Mouse (Mus musculus): ENCODE measurements around the gene Sart1. TPM values are rescaled to one million over a fixed set of nuclear protein-coding genes. Genes with fewer than 3 reads are reported as not detected.
"Not testable (repeated sequence)": the region's sequence is repeated elsewhere in the genome, so short reads cannot be mapped to it uniquely, and the experiment has no call there.

Gene Sart1
- total RNA-seq, 2 experiments from 2014 or later, result 28.0 to 39.0 TPM

DNA sequence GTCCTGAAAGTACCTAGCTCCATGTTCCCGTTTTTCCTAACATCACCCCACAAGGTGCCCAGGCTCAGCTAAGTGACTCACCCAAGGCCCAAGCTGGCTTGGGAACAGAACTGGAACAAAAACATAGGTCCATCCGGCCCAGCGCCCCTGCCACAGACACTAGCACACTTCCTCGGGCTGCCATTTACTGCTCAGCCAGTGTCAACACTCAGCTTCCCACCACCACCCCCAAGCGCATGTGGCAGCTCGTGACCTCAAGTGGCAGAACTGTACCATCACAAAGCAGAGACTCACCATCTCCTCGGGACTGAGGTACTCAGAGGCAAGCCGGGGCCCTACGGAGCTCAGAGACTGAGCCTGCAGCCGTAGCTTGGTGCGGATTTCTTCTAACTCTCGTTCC is 5.2 kb downstream of the Sart1 start:
- DNase-seq, result no peak
- intact Hi-C loops (cut with DNase I; ENCODE audit: low total_unique reads), result no loop called here

DNA sequence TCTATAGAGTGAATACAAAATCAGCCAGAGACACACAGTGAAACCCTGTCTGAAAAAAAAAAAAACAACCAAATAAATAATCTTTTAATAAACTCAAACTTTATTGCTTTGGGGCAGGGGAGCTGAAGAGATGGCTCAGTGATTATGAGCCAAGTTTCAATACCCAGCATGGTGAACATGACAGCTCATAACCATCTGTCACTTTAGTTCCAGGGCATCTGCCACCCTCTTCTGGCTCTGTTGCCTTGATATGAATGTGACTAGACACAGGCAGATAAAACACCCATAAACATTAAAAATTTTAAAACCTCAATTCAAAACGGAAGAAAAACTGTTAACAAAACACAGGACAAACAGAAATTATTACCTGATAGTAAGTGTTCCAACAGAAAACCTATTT is 11.1 kb downstream of the Sart1 start:
- no peak for DNase-seq
- intact Hi-C loops (cut with DNase I; ENCODE audit: low total_unique reads), result no loop called here

- intact Hi-C loops (cut with DNase I; ENCODE audit: low total_unique reads), result no loop called here
- DNase-seq, result no peak
Observed at GRCm38 (mm10) chr19:5374748-5375147, 13.8 kb downstream of the Sart1 start.

- no peak for DNase-seq
- intact Hi-C loops (cut with DNase I; ENCODE audit: low total_unique reads), result no loop called here
Observed at GRCm38 (mm10) chr19:5374177-5374576, 14.3 kb downstream of the Sart1 start.

DNA sequence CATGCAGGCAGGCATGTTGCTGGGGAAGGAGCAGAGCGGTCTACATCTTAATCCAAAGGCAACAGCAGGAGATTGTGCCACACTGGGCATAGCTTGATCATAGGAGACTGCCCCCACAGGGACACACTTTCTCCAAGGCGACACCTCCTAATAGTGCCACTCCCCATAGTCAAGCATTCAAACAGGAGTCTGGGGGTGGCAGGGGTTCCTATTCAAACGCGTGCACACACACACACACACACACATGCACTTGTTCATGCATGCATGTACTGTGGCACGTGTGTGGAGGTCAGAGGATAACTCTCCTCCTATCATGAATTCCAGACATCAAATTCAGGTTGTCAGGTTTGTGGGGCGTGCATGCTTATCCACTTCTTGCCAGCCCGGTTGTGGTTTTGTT is 15.8 kb downstream of the Sart1 start:
- intact Hi-C loops (cut with DNase I; ENCODE audit: low total_unique reads), result no loop called here
- no peak for DNase-seq

- intact Hi-C loops (cut with DNase I; ENCODE audit: low total_unique reads), result no loop called here
Observed at GRCm38 (mm10) chr19:5370932-5371331, 17.6 kb downstream of the Sart1 start.

GRCm38 (mm10) chr19:5367455-5367854 is 21.0 kb downstream of the Sart1 start:
- intact Hi-C loops (cut with DNase I; ENCODE audit: low total_unique reads), result no loop called here
- DNase-seq, result no peak

More at GRCm38 (mm10) chr19:5370932-5371331, 17.6 kb downstream of the Sart1 start:
- no peak for DNase-seq

GRCm38 (mm10) chr19:5367053-5367359 is 21.5 kb downstream of the Sart1 start, which contains the start of gene Banf1:
TSS of gene Banf1 (minus strand) at chr19:5367168.
- no peak for DNase-seq
- intact Hi-C loops (cut with DNase I; ENCODE audit: low total_unique reads), result no loop called here

DNA sequence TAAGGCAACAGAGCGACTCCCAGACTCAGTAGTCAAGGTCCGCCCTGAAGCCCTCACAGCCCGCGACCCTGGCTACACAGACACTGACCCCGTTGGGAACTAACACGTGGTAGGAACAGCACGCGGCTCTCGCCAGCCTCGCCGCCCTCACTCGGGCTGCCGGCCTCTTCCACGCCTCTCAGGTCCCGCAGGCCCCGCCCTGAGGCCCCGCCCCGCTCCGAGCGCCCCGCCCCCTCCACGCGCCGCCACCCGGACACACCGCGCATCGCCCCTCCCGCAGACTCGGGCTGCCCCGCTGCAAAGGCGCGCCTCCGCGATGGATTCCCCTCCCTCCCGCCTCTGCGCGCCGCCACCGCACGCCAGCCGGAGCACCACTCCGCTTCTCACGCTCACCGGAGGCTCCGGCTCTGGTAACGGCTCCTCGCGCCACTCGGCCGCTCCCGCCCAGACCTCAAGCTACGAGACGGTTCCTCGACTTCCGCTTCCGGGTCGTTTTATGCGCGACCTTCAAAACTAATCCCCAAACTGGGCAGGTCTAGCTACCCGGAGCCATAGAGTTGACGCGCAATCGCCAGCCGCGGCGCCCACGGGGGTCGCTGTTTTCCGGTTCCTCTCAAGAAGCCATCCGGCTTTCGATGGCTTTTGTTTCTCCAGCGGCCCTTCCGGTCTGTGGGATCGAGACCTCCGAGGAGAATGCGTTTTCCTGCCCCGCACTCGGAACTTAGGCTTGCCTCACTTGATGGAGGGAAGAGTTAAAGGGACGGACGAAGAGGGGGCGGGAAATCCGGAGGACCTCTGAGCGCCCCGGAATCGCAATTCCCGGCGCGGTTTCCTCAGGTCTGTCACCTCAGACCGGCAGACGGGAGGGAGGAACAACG is 22.1 kb downstream of the Sart1 start, which contains the start of gene Eif1ad:
Gene Eif1ad, plus strand, starts transcription at position 567 of the 878 bp plus-strand sequence.
- DNase-seq, result peak; percentile 93
- intact Hi-C loops (cut with DNase I; ENCODE audit: low total_unique reads), result no loop called here

- intact Hi-C loops (cut with DNase I; ENCODE audit: low total_unique reads), result no loop called here
- no peak for DNase-seq
Observed at GRCm38 (mm10) chr19:5365751-5366150, 22.8 kb downstream of the Sart1 start.

GRCm38 (mm10) chr19:5364124-5364523 is 24.4 kb downstream of the Sart1 start:
- intact Hi-C loops (cut with DNase I; ENCODE audit: low total_unique reads), result no loop called here
- DNase-seq, result no peak

DNA sequence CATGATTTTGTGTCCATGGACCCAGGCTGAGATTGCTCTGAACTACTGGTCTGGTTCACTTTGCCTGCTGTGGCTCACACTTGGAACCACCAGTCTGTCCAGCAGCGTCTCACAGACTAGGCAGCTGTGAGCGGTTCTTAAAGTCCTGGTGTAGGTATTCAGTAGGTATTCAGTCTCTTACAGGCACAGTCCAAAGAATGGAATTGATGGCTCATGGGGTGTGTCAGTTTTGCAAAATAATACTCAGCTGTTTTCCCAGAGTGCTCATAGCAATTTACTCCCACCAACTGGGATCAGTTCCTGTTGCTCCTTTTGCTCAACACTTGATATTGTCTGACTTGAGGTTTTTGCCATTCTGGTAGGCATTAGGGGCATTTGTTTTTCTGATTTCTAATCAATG is 26.3 kb downstream of the Sart1 start:
- intact Hi-C loops (cut with DNase I; ENCODE audit: low total_unique reads), result no loop called here
- no peak for DNase-seq

- no peak for DNase-seq
- intact Hi-C loops (cut with DNase I; ENCODE audit: low total_unique reads), result no loop called here
Observed at GRCm38 (mm10) chr19:5356080-5356479, 32.4 kb downstream of the Sart1 start.

DNA sequence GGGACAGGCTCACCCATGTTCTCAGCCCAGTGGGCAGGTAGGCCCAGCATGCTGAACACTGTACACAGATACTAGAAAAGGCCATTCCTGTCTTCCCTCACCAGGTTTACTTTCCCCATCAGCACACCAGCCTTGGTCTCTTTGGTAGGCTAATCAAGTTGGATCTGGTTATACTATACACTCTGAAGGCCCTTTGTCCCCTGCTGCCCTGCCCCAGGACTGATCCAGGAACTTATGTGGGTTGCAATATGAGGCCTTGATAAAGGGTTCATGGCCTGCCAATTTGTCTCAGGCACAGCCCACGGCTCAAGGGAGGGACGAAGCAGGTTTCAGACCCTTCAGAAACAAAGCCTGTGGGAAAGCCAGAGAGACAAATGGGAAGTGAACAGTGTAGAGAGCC is 34.9 kb downstream of the Sart1 start:
- intact Hi-C loops (cut with DNase I; ENCODE audit: low total_unique reads), result no loop called here
- no peak for DNase-seq

DNA sequence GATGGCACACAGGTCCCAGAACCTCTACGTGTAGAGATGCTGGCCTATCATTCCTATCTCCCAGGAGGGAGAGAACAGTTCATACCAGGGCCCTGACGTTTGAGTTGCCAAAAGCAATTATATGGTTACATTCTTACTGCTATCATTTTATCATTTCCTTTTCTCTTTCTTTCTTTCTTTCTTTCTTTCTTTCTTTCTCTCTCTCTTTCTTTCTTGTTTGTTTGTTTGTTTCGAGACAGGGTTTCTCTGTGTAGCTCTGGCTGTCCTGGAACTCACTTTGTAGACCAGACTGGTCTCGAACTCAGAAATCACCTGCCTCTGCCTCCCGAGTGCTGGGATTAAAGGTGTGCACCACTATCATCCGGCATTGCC is 39.0 kb downstream of the Sart1 start, which contains the start of gene Cst6:
Gene Cst6, minus strand, starts transcription at position 73 of the 372 bp plus-strand sequence.
- not testable (repeated sequence) for DNase-seq
- intact Hi-C loops (cut with DNase I; ENCODE audit: low total_unique reads), result loop anchor here (10.0 kb wide), 1 partner anchor 155 kb away; no protein-coding TSS in a partner anchor

DNA sequence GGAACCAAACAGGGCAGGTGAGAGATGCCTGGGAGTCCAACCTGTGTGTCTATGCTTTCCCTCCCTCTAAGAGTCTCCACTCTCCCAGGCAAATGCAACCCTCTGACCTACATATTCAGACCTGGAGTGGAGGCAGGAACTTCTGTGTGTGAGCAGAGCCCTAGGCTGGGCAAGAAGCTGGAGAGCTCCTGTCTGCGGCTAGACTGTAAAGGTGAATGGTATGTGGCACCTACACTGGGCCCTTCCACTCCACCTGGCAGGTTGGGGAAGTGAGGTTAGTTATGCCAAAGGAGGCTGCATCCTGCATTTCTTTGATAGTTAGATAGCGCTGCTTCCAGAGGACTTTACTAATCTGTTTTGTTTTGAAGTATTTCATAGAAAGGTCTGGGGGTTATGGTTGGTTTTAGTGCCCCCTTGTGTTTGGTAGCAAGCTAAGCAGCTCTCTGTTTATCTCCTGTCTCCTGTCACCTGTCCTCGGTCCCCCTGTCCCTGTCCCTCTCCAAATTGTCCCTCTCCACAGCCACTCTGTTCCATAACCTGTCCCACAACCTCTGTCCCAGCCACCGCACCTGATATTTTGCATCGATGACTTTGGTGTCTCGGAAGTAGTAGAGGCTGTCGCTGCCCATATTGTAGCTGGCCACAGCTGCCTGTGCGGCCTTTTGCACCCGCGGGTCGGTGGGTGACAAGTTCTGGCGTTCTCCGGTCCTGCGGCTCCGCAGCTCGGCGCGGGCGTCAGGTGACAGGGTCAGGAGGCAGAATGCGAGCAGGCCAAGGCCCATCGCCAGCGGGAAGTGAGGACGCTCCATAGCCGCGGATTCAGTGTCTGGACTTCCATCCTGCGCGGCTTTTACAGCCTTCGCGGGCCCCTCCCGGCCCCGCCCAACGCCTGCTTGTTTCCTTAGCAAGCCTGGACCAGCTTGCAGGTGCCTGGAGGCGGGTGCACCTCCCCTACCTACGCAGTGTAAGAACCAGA is 39.7 kb downstream of the Sart1 start:
- peak; percentile 26 for DNase-seq

DNA sequence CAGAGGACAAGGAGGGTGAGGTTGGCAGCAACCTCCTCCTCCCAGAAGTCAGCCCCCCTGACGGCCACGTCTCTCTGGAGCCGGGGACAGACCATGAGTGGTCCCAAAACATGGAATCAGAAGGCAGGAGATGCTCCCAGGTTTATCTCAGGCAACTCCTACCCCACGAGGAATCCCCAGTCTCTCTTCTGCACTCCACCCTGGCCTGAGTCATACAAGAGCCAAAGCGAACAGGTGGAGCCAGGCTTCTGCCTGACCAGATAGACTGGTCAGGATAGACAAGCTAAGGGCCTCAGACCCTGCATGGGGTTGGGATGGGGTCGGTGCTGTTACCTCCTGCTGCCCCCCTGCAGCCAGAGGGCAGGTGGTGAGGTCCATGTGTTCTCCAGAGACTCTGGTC is 40.4 kb downstream of the Sart1 start:
- no peak for DNase-seq
- intact Hi-C loops (cut with DNase I; ENCODE audit: low total_unique reads), result loop anchor here (10.0 kb wide), 1 partner anchor 153 kb away; no protein-coding TSS in a partner anchor

More for the DNA sequence above, 39.7 kb downstream of the Sart1 start:
- intact Hi-C loops (cut with DNase I; ENCODE audit: low total_unique reads), result loop anchor here (10.0 kb wide), 1 partner anchor 154 kb away; no protein-coding TSS in a partner anchor

DNA sequence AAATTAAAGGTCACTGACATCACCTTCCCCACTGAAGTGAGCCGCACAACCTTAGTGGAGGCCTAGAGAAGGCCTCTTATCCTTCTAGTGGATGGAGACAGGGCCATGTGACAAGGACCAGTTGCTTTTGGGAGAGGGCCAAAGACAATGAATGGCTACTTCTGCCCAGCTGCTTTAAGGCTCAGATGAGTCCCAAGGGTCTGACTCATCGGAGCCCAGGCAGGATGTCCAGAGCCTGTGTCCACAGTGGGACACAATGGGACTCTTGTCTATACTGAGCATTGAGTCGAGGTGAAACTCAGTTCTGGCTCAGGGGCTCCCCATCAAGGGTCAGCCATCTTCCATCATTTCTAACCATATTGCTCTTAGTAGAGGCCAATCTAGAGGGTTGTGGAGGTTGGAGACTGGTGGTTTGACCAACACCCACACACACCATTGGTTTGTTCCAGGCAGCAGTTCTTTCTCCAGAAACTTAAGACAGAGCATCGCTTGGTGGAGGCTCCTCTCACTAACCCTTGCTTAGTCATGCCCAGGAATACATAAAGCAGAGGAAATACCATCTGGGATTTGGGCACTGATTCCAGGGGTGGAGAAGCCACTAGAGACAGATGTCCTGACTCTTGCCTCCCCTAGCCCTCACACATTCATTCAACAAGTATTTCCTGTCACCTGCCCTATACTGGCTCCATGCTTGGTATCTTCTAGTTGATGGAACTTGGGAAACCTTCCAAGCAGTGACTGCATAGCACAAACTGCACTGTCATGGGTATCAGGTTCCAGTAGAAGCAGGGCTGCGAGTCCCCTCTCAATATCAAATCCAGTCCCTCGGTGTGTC is 43.0 kb downstream of the Sart1 start:
- intact Hi-C loops (cut with DNase I; ENCODE audit: low total_unique reads), result loop anchor here (10.0 kb wide), 1 partner anchor 151 kb away; no protein-coding TSS in a partner anchor
- DNase-seq, result peak; percentile 29

DNA sequence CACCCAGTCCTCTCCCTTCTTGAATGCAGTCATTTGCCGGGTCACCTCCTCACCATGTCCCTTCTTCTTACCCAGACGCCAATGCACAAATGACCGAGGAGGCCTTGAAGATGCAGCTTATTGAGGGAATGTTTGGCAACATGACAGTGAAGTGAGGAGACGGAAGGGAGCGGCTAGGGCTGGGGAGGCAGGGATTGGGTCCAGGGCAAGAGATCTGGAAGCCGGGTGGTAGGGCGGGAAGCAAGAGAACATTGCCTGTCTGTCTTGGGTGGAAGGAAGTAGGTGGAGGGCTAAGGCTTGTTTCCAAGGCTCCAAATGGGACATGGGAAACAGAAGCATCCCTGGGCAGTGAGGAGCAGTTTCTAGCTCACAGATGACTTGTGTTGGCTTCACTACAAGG is 47.1 kb downstream of the Sart1 start:
- intact Hi-C loops (cut with DNase I; ENCODE audit: low total_unique reads), result loop anchor here (10.0 kb wide), 1 partner anchor 147 kb away; no protein-coding TSS in a partner anchor
- DNase-seq, result no peak

Data from gastrocnemius, postnatal 14 days (tissue).